8 mouse cellular contexts compared by ENCODE assay signal in genomic region chr6:42373669-42374430, GRCm38 (mm10). TPM values are rescaled to one million over a fixed set of nuclear protein-coding genes. Genes with fewer than 3 reads are reported as not detected.
DNase-seq lines count a peak whose midpoint lies in the region; ATAC-seq and TF ChIP-seq lines count a peak whose summit lies in the region.

No protein-coding gene starts in this region.

- WGBS in lung, embryonic 15.5 days = 40% methylated on average over 7 of the region's 7 CpGs
- 42% methylated on average over 7 of the region's 7 CpGs for WGBS in forebrain, embryonic 13.5 days
- 47% methylated on average over 6 of the region's 7 CpGs for WGBS in limb, embryonic 14.5 days
- 45% methylated on average over 6 of the region's 7 CpGs for WGBS in stomach, embryonic 15.5 days
- 46% methylated on average over 7 of the region's 7 CpGs for WGBS in thymus, adult 2 months

- ATAC-seq in lung, embryonic 15.5 days (ENCODE audit: borderline replicate concordance, extremely low read depth, low FRiP score, low TSS enrichment) = no peak
- peak; percentile 22; the same call in 1 of the 2 replicates for ATAC-seq in forebrain, embryonic 13.5 days
- ATAC-seq in limb, embryonic 14.5 days (ENCODE audit: low FRiP score, low read depth) = no peak
- ATAC-seq in stomach, embryonic 15.5 days (ENCODE audit: insufficient read depth, low FRiP score, low read depth) = 0 out of 2 replicates have a peak, but pooled peaks have one; percentile 11

- no peak overlapping the region for H3K27ac ChIP-seq in lung, embryonic 15.5 days
- H3K27ac ChIP-seq in forebrain, embryonic 13.5 days = no peak overlapping the region
- no peak overlapping the region for H3K27ac ChIP-seq in limb, embryonic 14.5 days (replicated peaks; ENCODE audit: low read depth, low read length)
- H3K27ac ChIP-seq in stomach, embryonic 15.5 days = peak overlapping the region; percentile 35; the same call in 1 of the 2 replicates
- H3K27ac ChIP-seq in thymus, adult 2 months (ENCODE audit: control insufficient read depth, insufficient read depth, low read length) = no peak overlapping the region

- H3K4me1 ChIP-seq in lung, embryonic 15.5 days = peaks cover 44% of the 10 kb centered on the region
- H3K4me1 ChIP-seq in forebrain, embryonic 13.5 days = peaks cover 21% of the 10 kb centered on the region
- peaks cover 12% of the 10 kb centered on the region for H3K4me1 ChIP-seq in limb, embryonic 14.5 days (ENCODE audit: control insufficient read depth, insufficient read depth, low read length)
- peaks cover 33% of the 10 kb centered on the region for H3K4me1 ChIP-seq in stomach, embryonic 15.5 days
- peaks cover 3% of the 10 kb centered on the region for H3K4me1 ChIP-seq in thymus, adult 2 months (replicated peaks; ENCODE audit: control insufficient read depth, insufficient read depth, low read length)

- H3K36me3 ChIP-seq in lung, embryonic 15.5 days = no peaks in the 10 kb centered on the region
- H3K36me3 ChIP-seq in forebrain, embryonic 13.5 days (ENCODE audit: poor library complexity, severe bottlenecking) = no peaks in the 10 kb centered on the region
- H3K36me3 ChIP-seq in limb, embryonic 14.5 days (ENCODE audit: control insufficient read depth, insufficient read depth, low read length) = no peaks in the 10 kb centered on the region
- no peaks in the 10 kb centered on the region for H3K36me3 ChIP-seq in stomach, embryonic 15.5 days
- H3K36me3 ChIP-seq in thymus, adult 2 months (ENCODE audit: control insufficient read depth, insufficient read depth, low read length) = no peaks in the 10 kb centered on the region

- H3K4me3 ChIP-seq in lung, embryonic 15.5 days = peak overlapping the region; percentile 55
- peak overlapping the region; percentile 47 for H3K4me3 ChIP-seq in forebrain, embryonic 13.5 days
- peak overlapping the region; percentile 57 for H3K4me3 ChIP-seq in limb, embryonic 14.5 days (replicated peaks; ENCODE audit: low read length)
- peak overlapping the region; percentile 59 for H3K4me3 ChIP-seq in stomach, embryonic 15.5 days (replicated peaks)
- H3K4me3 ChIP-seq in thymus, adult 2 months (ENCODE audit: control insufficient read depth, insufficient read depth, low read length) = no peak overlapping the region

- no peak for TF ChIP-seq CTCF in thymus, adult 2 months (IDR thresholded peaks at IDR 0.05; ENCODE audit: borderline replicate concordance, control insufficient read depth, extremely low read depth, insufficient read depth, low read length, poor library complexity)

- no peaks in the 10 kb centered on the region for H3K9me3 ChIP-seq in lung, embryonic 15.5 days
- H3K9me3 ChIP-seq in forebrain, embryonic 13.5 days (replicated peaks) = no peaks in the 10 kb centered on the region
- no peaks in the 10 kb centered on the region for H3K9me3 ChIP-seq in limb, embryonic 14.5 days (ENCODE audit: control insufficient read depth, low read length)
- no peaks in the 10 kb centered on the region for H3K9me3 ChIP-seq in stomach, embryonic 15.5 days

- peak overlapping the region; percentile 87 for H3K4me2 ChIP-seq in lung, embryonic 15.5 days
- H3K4me2 ChIP-seq in forebrain, embryonic 13.5 days = peak overlapping the region; percentile 89
- H3K4me2 ChIP-seq in limb, embryonic 14.5 days (replicated peaks; ENCODE audit: low read depth, low read length, severe bottlenecking) = peak overlapping the region; percentile 96
- H3K4me2 ChIP-seq in stomach, embryonic 15.5 days = peak overlapping the region; percentile 91

- no peak for DNase-seq in lung, postnatal 14 days
- DNase-seq in limb, embryonic 14.5 days (ENCODE audit: low spot score) = no peak
- DNase-seq in adipocyte (ENCODE audit: low spot score) = no peak
- DNase-seq in adrenal gland, postnatal 14 days = no peak
- DNase-seq in thymus, adult 2 months = no peak

- H3K27me3 ChIP-seq in lung, embryonic 15.5 days = no peaks in the 10 kb centered on the region
- peaks cover 15% of the 10 kb centered on the region; the same call in 1 of the 2 replicates for H3K27me3 ChIP-seq in forebrain, embryonic 13.5 days
- no peaks in the 10 kb centered on the region for H3K27me3 ChIP-seq in limb, embryonic 14.5 days (ENCODE audit: control insufficient read depth, insufficient read depth, low read length)
- no peaks in the 10 kb centered on the region for H3K27me3 ChIP-seq in stomach, embryonic 15.5 days (replicated peaks)
- H3K27me3 ChIP-seq in thymus, adult 2 months (ENCODE audit: control insufficient read depth, insufficient read depth, low read length) = no peaks in the 10 kb centered on the region

- H3K9ac ChIP-seq in lung, embryonic 15.5 days = no peak overlapping the region
- peak overlapping the region; percentile 55; the same call in 1 of the 2 replicates for H3K9ac ChIP-seq in forebrain, embryonic 13.5 days
- H3K9ac ChIP-seq in limb, embryonic 14.5 days (ENCODE audit: low read depth, low read length, severe bottlenecking) = 0 out of 2 replicates have a peak overlapping the region, but pooled peaks have one; percentile 69
- no peak overlapping the region for H3K9ac ChIP-seq in stomach, embryonic 15.5 days

- TF ChIP-seq POLR2A in limb, embryonic 14.5 days (IDR thresholded peaks at IDR 0.05; ENCODE audit: borderline replicate concordance, extremely low read depth, insufficient read depth, insufficient read length) = no peak
- no peak for TF ChIP-seq POLR2A in thymus, adult 2 months (IDR thresholded peaks at IDR 0.05; ENCODE audit: control insufficient read depth, extremely low read depth, insufficient read depth, low read length, poor library complexity)

RNA-seq across cellular contexts. Expression of gene Epha1, which starts 0.8 kb away (rescaled TPM):
- 14.2 and 16.9 TPM in 2 replicates for polyA plus RNA-seq in lung, embryonic 15.5 days (2015; fragmentation: Nextera tagmentation; extraction: Ambion mirVana)
- polyA plus RNA-seq in forebrain, embryonic 13.5 days (2015; fragmentation: Nextera tagmentation; extraction: Ambion mirVana) = 0.23 and 0.28 TPM in 2 replicates
- polyA plus RNA-seq in limb, embryonic 14.5 days (2012; rRNA removed) = 17.7 and 18.3 TPM in 2 replicates
- polyA plus RNA-seq in limb, embryonic 14.5 days (2014; fragmentation: Nextera tagmentation; extraction: Ambion mirVana) = 7.4 and 8.8 TPM in 2 replicates
- polyA plus RNA-seq in stomach, embryonic 15.5 days (2015; fragmentation: Nextera tagmentation; extraction: Ambion mirVana) = 16.3 and 16.9 TPM in 2 replicates
- total RNA-seq in adrenal gland, postnatal 14 days (2021) = 1.2 and 3.6 TPM in 2 replicates
- 3.6 and 4.7 TPM in 2 replicates for polyA plus RNA-seq in thymus, adult 2 months (2012; rRNA removed)

RNA-seq across cellular contexts. Expression of gene Zyx, which starts 24.4 kb away (rescaled TPM):
- 161 and 167 TPM in 2 replicates for polyA plus RNA-seq in lung, embryonic 15.5 days (2015; fragmentation: Nextera tagmentation; extraction: Ambion mirVana)
- polyA plus RNA-seq in forebrain, embryonic 13.5 days (2015; fragmentation: Nextera tagmentation; extraction: Ambion mirVana) = 39.8 and 41.1 TPM in 2 replicates
- polyA plus RNA-seq in limb, embryonic 14.5 days (2012; rRNA removed) = 176 and 232 TPM in 2 replicates
- 152 and 159 TPM in 2 replicates for polyA plus RNA-seq in limb, embryonic 14.5 days (2014; fragmentation: Nextera tagmentation; extraction: Ambion mirVana)
- polyA plus RNA-seq in stomach, embryonic 15.5 days (2015; fragmentation: Nextera tagmentation; extraction: Ambion mirVana) = 96.9 and 105 TPM in 2 replicates
- total RNA-seq in adrenal gland, postnatal 14 days (2021) = 115 and 117 TPM in 2 replicates
- 209 and 222 TPM in 2 replicates for polyA plus RNA-seq in thymus, adult 2 months (2012; rRNA removed)

RNA-seq across cellular contexts. Expression of gene Tas2r143, which starts 26.2 kb away (rescaled TPM):
- not detected in 2 replicates for polyA plus RNA-seq in lung, embryonic 15.5 days (2015; fragmentation: Nextera tagmentation; extraction: Ambion mirVana)
- not detected in 2 replicates for polyA plus RNA-seq in forebrain, embryonic 13.5 days (2015; fragmentation: Nextera tagmentation; extraction: Ambion mirVana)
- 0.17 and 0.28 TPM in 2 replicates for polyA plus RNA-seq in limb, embryonic 14.5 days (2012; rRNA removed)
- not detected in 2 replicates for polyA plus RNA-seq in limb, embryonic 14.5 days (2014; fragmentation: Nextera tagmentation; extraction: Ambion mirVana)
- not detected in 2 replicates for polyA plus RNA-seq in stomach, embryonic 15.5 days (2015; fragmentation: Nextera tagmentation; extraction: Ambion mirVana)
- 2.0 and 3.5 TPM in 2 replicates for total RNA-seq in adrenal gland, postnatal 14 days (2021)
- 0.26 and 0.55 TPM in 2 replicates for polyA plus RNA-seq in thymus, adult 2 months (2012; rRNA removed)

RNA-seq across cellular contexts. Expression of gene Tas2r135, which starts 31.4 kb away (rescaled TPM):
- not detected in 2 replicates for polyA plus RNA-seq in lung, embryonic 15.5 days (2015; fragmentation: Nextera tagmentation; extraction: Ambion mirVana)
- polyA plus RNA-seq in forebrain, embryonic 13.5 days (2015; fragmentation: Nextera tagmentation; extraction: Ambion mirVana) = not detected in 2 replicates
- polyA plus RNA-seq in limb, embryonic 14.5 days (2012; rRNA removed) = 0.11 TPM in 1 of 2 replicates, not detected in the other
- not detected in 2 replicates for polyA plus RNA-seq in limb, embryonic 14.5 days (2014; fragmentation: Nextera tagmentation; extraction: Ambion mirVana)
- not detected in 2 replicates for polyA plus RNA-seq in stomach, embryonic 15.5 days (2015; fragmentation: Nextera tagmentation; extraction: Ambion mirVana)
- total RNA-seq in adrenal gland, postnatal 14 days (2021) = 1.4 and 2.2 TPM in 2 replicates
- 0.15 TPM in 1 of 2 replicates, not detected in the other for polyA plus RNA-seq in thymus, adult 2 months (2012; rRNA removed)

RNA-seq across cellular contexts. Expression of gene Fam131b, which starts 49.4 kb away (rescaled TPM):
- polyA plus RNA-seq in lung, embryonic 15.5 days (2015; fragmentation: Nextera tagmentation; extraction: Ambion mirVana) = 0.06 and 0.14 TPM in 2 replicates
- polyA plus RNA-seq in forebrain, embryonic 13.5 days (2015; fragmentation: Nextera tagmentation; extraction: Ambion mirVana) = 4.0 and 4.4 TPM in 2 replicates
- polyA plus RNA-seq in limb, embryonic 14.5 days (2012; rRNA removed) = 2.9 and 3.6 TPM in 2 replicates
- polyA plus RNA-seq in limb, embryonic 14.5 days (2014; fragmentation: Nextera tagmentation; extraction: Ambion mirVana) = 0.29 and 0.47 TPM in 2 replicates
- polyA plus RNA-seq in stomach, embryonic 15.5 days (2015; fragmentation: Nextera tagmentation; extraction: Ambion mirVana) = 0.22 and 0.23 TPM in 2 replicates
- total RNA-seq in adrenal gland, postnatal 14 days (2021) = 0.30 and 0.90 TPM in 2 replicates
- polyA plus RNA-seq in thymus, adult 2 months (2012; rRNA removed) = 0.17 and 0.24 TPM in 2 replicates

Comparison
In these comparisons a context has a peak if more than half of its experiments do, and no peak if none do; other contexts are left out.
1. ATAC-seq: peak in forebrain, embryonic 13.5 days (single experiment) and stomach, embryonic 15.5 days (single experiment); none in lung, embryonic 15.5 days (single experiment) and limb, embryonic 14.5 days (single experiment).
2. H3K9ac ChIP-seq: peak in forebrain, embryonic 13.5 days (single experiment) and limb, embryonic 14.5 days (single experiment); none in lung, embryonic 15.5 days (single experiment) and stomach, embryonic 15.5 days (single experiment).
3. Peak in every context shown above with its lines, with median percentiles within 50 percentile points of each other: H3K4me2 ChIP-seq.